Mouse (Mus musculus) stomach, postnatal 0 days (tissue): Measurements from ENCODE around the gene Evc2. TPM values are rescaled to one million over a fixed set of nuclear protein-coding genes. Genes with fewer than 3 reads are reported as not detected.

Experiments
- ATAC-seq: fragments of 200-750 bp; cut with Nextera tagmentation; 2 replicates; pipeline ENCODE4 v1.8.0; 2017; ENCODE audit not compliant: low FRiP score, low TSS enrichment
- DNase-seq: peaks from one replicate; pipeline ENCODE4 v3.0.0-alpha.2; 2016; ENCODE audit warnings: low spot score
- H3K27ac ChIP-seq: fragments of 300-500 bp; sonication (generic); replicated peaks from 2 replicates; pipeline ENCODE4 v1.5.1; 2014; ENCODE audit warnings: mild to moderate bottlenecking, control low read depth
- H3K27me3 ChIP-seq: fragments of 300-500 bp; sonication (generic); 2 replicates; pipeline ENCODE4 v1.6.1; 2014; ENCODE audit warnings: low read length; ENCODE audit not compliant: control insufficient read depth, insufficient read depth
- H3K36me3 ChIP-seq: fragments of 300-500 bp; sonication (generic); 2 replicates; pipeline ENCODE4 v1.6.1; 2014; ENCODE audit warnings: low read length, mixed read lengths; ENCODE audit not compliant: control insufficient read depth, insufficient read depth
- H3K4me1 ChIP-seq: fragments of 300-500 bp; sonication (generic); replicated peaks from 2 replicates; pipeline ENCODE4 v1.6.1; 2014; ENCODE audit warnings: antibody characterized with exemption; ENCODE audit not compliant: control insufficient read depth, insufficient read depth
- H3K4me2 ChIP-seq: fragments of 300-500 bp; sonication (generic); replicated peaks from 2 replicates; pipeline ENCODE4 v1.6.1; 2014; ENCODE audit warnings: low read depth, mild to moderate bottlenecking, control low read depth, moderate library complexity
- H3K4me3 ChIP-seq: fragments of 300-500 bp; sonication (generic); 2 replicates; pipeline ENCODE4 v1.5.1; 2014; ENCODE audit warnings: low read depth, low read length, control low read depth
- H3K9ac ChIP-seq: fragments of 300-500 bp; sonication (generic); 2 replicates; pipeline ENCODE4 v1.6.1; 2014; ENCODE audit warnings: mild to moderate bottlenecking, low read length, control low read depth, mixed read lengths
- H3K9me3 ChIP-seq: fragments of 300-500 bp; sonication (generic); 2 replicates; pipeline ENCODE4 v1.6.1; 2016; ENCODE audit warnings: low read length; ENCODE audit not compliant: control insufficient read depth
- CTCF ChIP-seq: IDR thresholded peaks from 2 replicates; pipeline ENCODE4 v1.5.1; 2016; ENCODE audit warnings: antibody characterized with exemption, low read depth, mild to moderate bottlenecking, moderate library complexity
- EP300 ChIP-seq: optimal IDR thresholded peaks from 2 replicates; pipeline ENCODE3; 2016; ENCODE audit warnings: antibody characterized with exemption
- WGBS: fragments of 180-500 bp; shearing (Covaris S2); extraction: QIAGEN DNeasy Blood & Tissue Kit; methylation state at CpG from one replicate; pipeline ENCODE4 v1.1.7; 2014; 5-methylcytosine and 5-hydroxymethylcytosine counted together
- polyA plus RNA-seq: library from polyadenylated mRNA; unstranded; fragments of >200 nt; fragmentation: Nextera tagmentation; extraction: Ambion mirVana; gene quantifications from 2 replicates; pipeline ENCODE4 v1.2.1, GENCODE M21; 2015

The Evc2 gene
- polyA plus RNA-seq, 1 experiment from 2014 or later = 4.0 TPM

GRCm38 (mm10) chr5:37368796-37369195, 30.5 kb downstream of the Evc2 start:
- H3K9ac ChIP-seq = no peak overlapping the region
- H3K4me2 ChIP-seq = no peak overlapping the region
- peaks cover 2% of the 10 kb centered on the region; the same call in 1 of the 2 replicates for H3K36me3 ChIP-seq
- H3K9me3 ChIP-seq = no peaks in the 10 kb centered on the region
- WGBS = 83% methylated on average over 8 of the region's 8 CpGs
- no peak for ATAC-seq
- H3K4me1 ChIP-seq = no peaks in the 10 kb centered on the region
- H3K4me3 ChIP-seq = no peak overlapping the region
- no peaks in the 10 kb centered on the region for H3K27me3 ChIP-seq
- DNase-seq = no peak
- no peak overlapping the region for H3K27ac ChIP-seq
- TF ChIP-seq EP300 = no peak
- TF ChIP-seq CTCF = no peak

- TF ChIP-seq CTCF = no peak
- TF ChIP-seq EP300 = no peak
- Histone ChIP-seq H3K36me3 (peaks cover 5% of the 10 kb centered on the region; the same call in 1 of the 2 replicates), H3K4me3 (no peak overlapping the region), H3K9me3 (no peaks in the 10 kb centered on the region), H3K4me1 (no peaks in the 10 kb centered on the region), H3K27ac (no peak overlapping the region), H3K9ac (no peak overlapping the region), H3K4me2 (no peak overlapping the region), H3K27me3 (no peaks in the 10 kb centered on the region)
- ATAC-seq (no peak), DNase-seq (no peak)
- 83% methylated on average over 7 of the region's 7 CpGs for WGBS
Measured at GRCm38 (mm10) chr5:37377376-37377775, 39.1 kb downstream of the Evc2 start.

GRCm38 (mm10) chr5:37380641-37381040, 42.3 kb downstream of the Evc2 start:
- Histone ChIP-seq H3K36me3 (peaks cover 7% of the 10 kb centered on the region; the same call in 1 of the 2 replicates), H3K9me3 (no peaks in the 10 kb centered on the region), H3K9ac (no peak overlapping the region), H3K4me3 (no peak overlapping the region), H3K4me2 (no peak overlapping the region), H3K27ac (no peak overlapping the region), H3K27me3 (no peaks in the 10 kb centered on the region), H3K4me1 (no peaks in the 10 kb centered on the region)
- ATAC-seq (no peak), DNase-seq (no peak)
- TF ChIP-seq EP300 (no peak), CTCF (no peak)
- 63% methylated on average over 4 of the region's 4 CpGs for WGBS

- H3K9ac ChIP-seq = no peak overlapping the region
- no peak overlapping the region for H3K4me2 ChIP-seq
- peaks cover 7% of the 10 kb centered on the region for H3K36me3 ChIP-seq
- H3K4me1 ChIP-seq = no peaks in the 10 kb centered on the region
- TF ChIP-seq EP300 (no peak), CTCF (peak; percentile 35)
- no peak for ATAC-seq
- H3K27me3 ChIP-seq = no peaks in the 10 kb centered on the region
- no peaks in the 10 kb centered on the region for H3K9me3 ChIP-seq
- DNase-seq = no peak
- 82% methylated on average over 3 of the region's 3 CpGs for whole genome bisulfite sequencing
- H3K4me3 ChIP-seq = no peak overlapping the region
- H3K27ac ChIP-seq = no peak overlapping the region
Measured at GRCm38 (mm10) chr5:37383570-37383969, 45.3 kb downstream of the Evc2 start.

- WGBS = 84% methylated on average over 3 of the region's 3 CpGs
- peaks cover 3% of the 10 kb centered on the region; the same call in 1 of the 2 replicates for H3K36me3 ChIP-seq
- no peaks in the 10 kb centered on the region for H3K27me3 ChIP-seq
- no peak for DNase-seq
- no peaks in the 10 kb centered on the region for H3K4me1 ChIP-seq
- no peak overlapping the region for H3K4me2 ChIP-seq
- no peaks in the 10 kb centered on the region for H3K9me3 ChIP-seq
- H3K9ac ChIP-seq = no peak overlapping the region
- no peak overlapping the region for H3K27ac ChIP-seq
- H3K4me3 ChIP-seq = no peak overlapping the region
- no peak for ATAC-seq
- no peak for TF ChIP-seq EP300
- TF ChIP-seq CTCF = no peak
Measured at GRCm38 (mm10) chr5:37388646-37389045, 50.3 kb downstream of the Evc2 start.

- no peak overlapping the region for H3K4me3 ChIP-seq
- WGBS = 57% methylated on average over 13 of the region's 13 CpGs
- no peak overlapping the region for H3K4me2 ChIP-seq
- H3K9ac ChIP-seq = no peak overlapping the region
- no peaks in the 10 kb centered on the region for H3K4me1 ChIP-seq
- TF ChIP-seq EP300 (no peak), CTCF (no peak)
- no peaks in the 10 kb centered on the region for H3K9me3 ChIP-seq
- ATAC-seq (no peak), DNase-seq (no peak)
- H3K36me3 ChIP-seq = peaks cover 2% of the 10 kb centered on the region; the same call in 1 of the 2 replicates
- H3K27ac ChIP-seq = no peak overlapping the region
- H3K27me3 ChIP-seq = no peaks in the 10 kb centered on the region
Measured at GRCm38 (mm10) chr5:37389808-37390495, 51.7 kb downstream of the Evc2 start.
